Mouse (Mus musculus) spleen, adult 2 months (tissue): ENCODE data around the gene Fam111a. TPM values are rescaled to one million over a fixed set of nuclear protein-coding genes. Genes with fewer than 3 reads are reported as not detected.

Experiments
- DNase-seq, 2 experiments: peaks; one replicate each; pipeline versions ENCODE4 v3.0.0 to v3.0.0-alpha.2; 2012 to 2021; ENCODE audit warnings: low spot score in 2 of 2, low read depth in 1 of 2
- H3K27ac ChIP-seq: fragments of 200-500 bp; 2 replicates; pipeline ENCODE4 v1.5.1; 2012; ENCODE audit warnings: low read length, inconsistent platforms; ENCODE audit not compliant: insufficient read depth
- H3K27me3 ChIP-seq: fragments of 200-500 bp; 2 replicates; pipeline ENCODE4 v1.6.1; 2012; ENCODE audit warnings: mild to moderate bottlenecking, moderate library complexity, low read length, inconsistent platforms; ENCODE audit not compliant: control insufficient read depth, insufficient read depth
- H3K36me3 ChIP-seq: fragments of 200-500 bp; 2 replicates; pipeline ENCODE4 v1.6.1; 2012; ENCODE audit warnings: mild to moderate bottlenecking, low read length, inconsistent platforms; ENCODE audit not compliant: control insufficient read depth, insufficient read depth
- H3K4me1 ChIP-seq: fragments of 200-500 bp; 2 replicates; pipeline ENCODE4 v1.6.1; 2011; ENCODE audit warnings: inconsistent platforms; ENCODE audit not compliant: control insufficient read depth, insufficient read depth, insufficient read length
- H3K4me3 ChIP-seq: fragments of 200-500 bp; 2 replicates; pipeline ENCODE4 v1.5.1; 2011; ENCODE audit warnings: mild to moderate bottlenecking, inconsistent platforms; ENCODE audit not compliant: insufficient read depth, insufficient read length; ENCODE audit errors: extremely low read depth
- CTCF ChIP-seq: fragments of 200-500 bp; IDR thresholded peaks from 2 replicates; pipeline ENCODE4 v1.5.1; 2011; ENCODE audit warnings: mild to moderate bottlenecking, inconsistent platforms; ENCODE audit not compliant: insufficient read depth, insufficient read length, insufficient replicate concordance; ENCODE audit errors: extremely low read depth
- POLR2A ChIP-seq: fragments of 200-500 bp; IDR thresholded peaks from 2 replicates; pipeline ENCODE4 v1.6.1; 2011; ENCODE audit warnings: low read depth, low read length, inconsistent platforms
- WGBS: fragments of 180-500 bp; shearing (Covaris S2); methylation state at CpG from one replicate; pipeline ENCODE4 v1.1.7; 2018; 5-methylcytosine and 5-hydroxymethylcytosine counted together
- polyA plus RNA-seq: library from polyadenylated mRNA; depleted of rRNA; stranded (reverse); fragments of >200 nt; gene quantifications from 2 replicates; pipeline ENCODE4 v1.2.3, GENCODE M21; 2012

The Fam111a gene
- polyA plus RNA-seq, 1 experiment = 6.4 TPM

DNA sequence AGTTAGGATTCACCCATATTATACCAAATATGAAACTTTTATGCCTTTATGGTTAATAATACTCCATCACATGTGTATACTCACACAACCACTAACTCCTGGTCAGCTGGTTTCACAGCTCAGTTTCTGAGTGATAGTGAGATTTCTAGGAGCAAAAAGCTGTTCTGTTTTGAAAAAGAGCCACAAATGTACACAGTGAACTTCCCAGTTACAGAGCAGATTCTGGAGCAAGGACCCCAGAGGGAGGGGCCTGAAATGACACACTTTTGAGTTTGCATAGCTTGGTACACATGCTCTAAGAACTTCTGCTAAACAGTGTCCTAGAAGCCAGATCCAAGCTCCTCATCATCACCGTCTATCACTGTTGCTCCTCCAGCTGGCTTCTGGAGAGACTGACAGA lies 54.1 kb downstream of the Fam111a start, which contains the start of gene Gm4952:
Gm4952 (plus strand) TSS at position 301 of the 400 bp plus-strand sequence.
- Histone ChIP-seq H3K4me1 (peaks cover 6% of the 10 kb centered on the region; the same call in 1 of the 2 replicates), H3K4me3 (no peak within 1 kb of the TSS), H3K36me3 (no peaks in the 10 kb centered on the region), H3K27me3 (no peaks in the 10 kb centered on the region), H3K27ac (no peak within 1 kb of the TSS)
- WGBS = 73% methylated on average over 1 of the region's 1 CpGs
- no peak for DNase-seq
- TF ChIP-seq CTCF (no peak), POLR2A (no peak)

DNA sequence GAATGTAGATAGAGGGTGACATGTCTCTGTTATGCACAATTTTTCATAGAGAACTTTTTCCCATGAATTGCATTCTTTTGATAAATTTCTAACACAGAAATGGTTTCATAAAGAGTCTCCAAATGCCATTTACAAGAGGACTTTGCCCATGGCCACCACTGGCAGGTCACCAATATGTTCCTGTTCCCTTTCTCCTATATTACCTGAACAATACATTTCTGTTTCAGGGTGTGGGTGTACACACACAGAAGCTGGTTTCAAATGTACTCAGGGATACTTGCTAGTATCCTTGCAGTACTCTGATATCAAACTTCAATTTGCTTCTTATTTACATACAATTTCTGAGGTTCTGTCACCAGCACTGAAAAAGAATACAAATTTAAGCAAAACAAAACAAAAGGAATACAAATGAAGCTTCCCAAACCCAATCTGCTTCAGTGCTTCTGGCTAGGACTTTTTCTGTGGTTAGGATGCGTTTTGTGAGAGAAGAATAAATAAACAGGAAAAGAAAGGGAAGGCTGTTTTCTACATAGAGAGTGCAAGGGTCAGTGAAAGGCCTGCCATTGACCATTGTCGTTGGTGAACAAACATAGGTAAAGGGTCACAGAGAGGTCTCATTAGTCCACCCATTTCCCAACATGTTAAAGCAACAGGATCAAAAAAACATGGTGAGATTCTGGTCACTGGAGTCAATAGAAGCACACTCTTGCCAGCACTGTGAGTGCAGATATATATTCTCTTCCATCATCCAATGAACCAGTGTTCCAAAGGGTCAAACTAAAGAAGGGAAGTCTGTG lies 55.3 kb downstream of the Fam111a start:
- H3K4me3 ChIP-seq = no peak overlapping the region
- TF ChIP-seq CTCF (no peak), POLR2A (no peak)
- DNase-seq = no peak
- 43% methylated on average over 2 of the region's 2 CpGs for WGBS
- no peaks in the 10 kb centered on the region for H3K36me3 ChIP-seq
- H3K27me3 ChIP-seq = no peaks in the 10 kb centered on the region
- no peak overlapping the region for H3K27ac ChIP-seq
- H3K4me1 ChIP-seq = peaks cover 6% of the 10 kb centered on the region; the same call in 1 of the 2 replicates

DNA sequence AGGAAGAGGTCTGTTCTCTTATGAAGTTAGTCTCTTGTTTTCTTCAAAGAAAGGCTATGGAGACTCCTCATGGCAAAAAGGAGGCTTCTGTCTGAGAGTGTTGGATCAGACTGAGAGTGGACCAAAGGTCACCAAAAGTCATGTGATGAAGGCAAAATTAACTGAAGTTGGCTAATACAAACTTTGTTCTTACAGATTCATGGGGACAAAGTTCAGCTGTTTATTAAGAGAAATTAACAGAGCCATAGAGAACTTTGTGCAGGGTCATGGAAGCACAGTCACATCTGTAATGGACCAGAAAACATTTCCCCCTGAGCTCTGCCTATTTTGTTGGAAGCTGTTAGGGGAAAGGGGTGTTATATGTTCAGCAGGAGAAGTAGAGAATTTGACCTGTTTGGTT lies 62.8 kb downstream of the Fam111a start:
- no peak overlapping the region for H3K27ac ChIP-seq
- H3K36me3 ChIP-seq = no peaks in the 10 kb centered on the region
- TF ChIP-seq POLR2A = no peak
- no peak for TF ChIP-seq CTCF
- H3K4me3 ChIP-seq = no peak overlapping the region
- no peaks in the 10 kb centered on the region for H3K27me3 ChIP-seq
- DNase-seq = no peak
- H3K4me1 ChIP-seq = no peaks in the 10 kb centered on the region

GRCm38 (mm10) chr19:12613646-12614045 lies 68.1 kb downstream of the Fam111a start:
- Histone ChIP-seq H3K27me3 (no peaks in the 10 kb centered on the region), H3K4me3 (no peak overlapping the region), H3K4me1 (no peaks in the 10 kb centered on the region), H3K36me3 (no peaks in the 10 kb centered on the region), H3K27ac (no peak overlapping the region)
- TF ChIP-seq POLR2A (no peak), CTCF (no peak)
- DNase-seq = no peak
- WGBS = 43% methylated on average over 1 of the region's 1 CpGs

GRCm38 (mm10) chr19:12633176-12633575 lies 87.6 kb downstream of the Fam111a start, which contains the start of gene Glyat:
TSS of gene Glyat (plus strand) at chr19:12633308.
- H3K27ac ChIP-seq = no peak within 1 kb of the TSS
- DNase-seq = no peak
- H3K36me3 ChIP-seq = no peaks in the 10 kb centered on the region
- TF ChIP-seq CTCF (no peak), POLR2A (no peak)
- no peaks in the 10 kb centered on the region for H3K4me1 ChIP-seq
- no peak within 1 kb of the TSS for H3K4me3 ChIP-seq
- 61% methylated on average over 4 of the region's 4 CpGs for WGBS
- no peaks in the 10 kb centered on the region for H3K27me3 ChIP-seq

DNA sequence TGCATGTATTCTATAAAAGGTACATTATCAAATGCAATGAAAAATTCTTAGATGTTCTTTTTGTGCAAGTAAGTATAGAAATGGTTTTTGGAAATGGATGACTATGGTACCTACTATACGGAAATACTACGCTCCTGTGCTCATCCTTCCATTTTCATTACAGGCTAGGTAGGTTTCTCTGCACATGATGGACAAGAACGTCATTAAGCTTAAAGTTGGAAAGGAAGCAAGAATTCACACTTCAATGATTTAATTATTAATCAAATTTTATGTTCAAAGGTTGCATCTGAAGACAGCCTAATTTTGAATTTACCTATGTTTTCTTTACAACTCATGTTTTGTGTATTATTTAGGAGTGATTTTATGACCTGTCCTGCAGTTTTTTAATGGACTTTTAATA lies 88.7 kb downstream of the Fam111a start:
- H3K27me3 ChIP-seq = no peaks in the 10 kb centered on the region
- TF ChIP-seq POLR2A (no peak), CTCF (no peak)
- 87% methylated on average over 3 of the region's 3 CpGs for WGBS
- no peak overlapping the region for H3K4me3 ChIP-seq
- H3K4me1 ChIP-seq = no peaks in the 10 kb centered on the region
- H3K27ac ChIP-seq = no peak overlapping the region
- DNase-seq = no peak
- no peaks in the 10 kb centered on the region for H3K36me3 ChIP-seq

DNA sequence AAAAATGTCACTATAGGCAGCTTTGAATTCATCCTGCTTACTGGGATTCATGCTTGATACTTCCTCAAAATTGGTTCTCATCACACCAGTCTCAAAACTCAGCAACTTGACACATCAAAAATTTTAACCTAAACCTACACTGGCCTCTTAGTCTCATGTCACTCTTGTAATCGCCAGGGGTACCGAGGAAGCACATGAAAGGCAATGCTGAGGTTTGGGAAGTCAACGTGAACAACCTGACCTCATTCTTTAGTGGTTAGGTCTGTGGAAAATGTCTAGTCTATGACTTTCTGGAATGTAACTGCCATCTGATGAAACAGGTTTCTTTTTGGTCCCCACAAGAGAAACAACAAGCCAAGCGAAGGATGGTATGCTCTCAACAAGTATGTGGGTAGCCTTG lies 89.4 kb downstream of the Fam111a start:
- no peak overlapping the region for H3K4me3 ChIP-seq
- no peak overlapping the region for H3K27ac ChIP-seq
- no peaks in the 10 kb centered on the region for H3K27me3 ChIP-seq
- no peaks in the 10 kb centered on the region for H3K4me1 ChIP-seq
- H3K36me3 ChIP-seq = no peaks in the 10 kb centered on the region
- no peak for DNase-seq
- TF ChIP-seq POLR2A (no peak), CTCF (no peak)
- WGBS = 80% methylated on average over 4 of the region's 4 CpGs
